Mouse (Mus musculus): ENCODE measurements at regions not wholly inside any gene's neighbourhood (a gene's known extent, or its start where the extent isn't known, plus 50 kb on each side); places are given as distances from the start of the nearest gene placed in this dataset.

- DNase-seq (ENCODE audit: low spot score in 2 of 2) = no peak
Measured at GRCm38 (mm10) chr15:60762071-60762470, 91.5 kb downstream of the Fam84b start.

- peak; percentile 17 to 31 for DNase-seq (ENCODE audit: low spot score in 2 of 2)
Measured at GRCm38 (mm10) chr15:60760015-60760437, 93.6 kb downstream of the Fam84b start.

- no peak for DNase-seq (ENCODE audit: low spot score in 2 of 2)
Measured at GRCm38 (mm10) chr15:60754246-60754645, 99.3 kb downstream of the Fam84b start.

- no peak for DNase-seq (ENCODE audit: low spot score in 2 of 2)
Measured at GRCm38 (mm10) chr15:60739598-60739997, 114.0 kb downstream of the Fam84b start.

- no peak for DNase-seq (ENCODE audit: low spot score in 2 of 2)
Measured at GRCm38 (mm10) chr15:60738258-60738657, 115.3 kb downstream of the Fam84b start.

GRCm38 (mm10) chr15:60732416-60732815, 121.2 kb downstream of the Fam84b start:
- DNase-seq (ENCODE audit: low spot score in 2 of 2) = no peak

GRCm38 (mm10) chr15:60728754-60729153, 124.8 kb downstream of the Fam84b start:
- no peak for DNase-seq (ENCODE audit: low spot score in 2 of 2)

- no peak for DNase-seq (ENCODE audit: low spot score in 2 of 2)
Measured at GRCm38 (mm10) chr15:60728337-60728736, 125.2 kb downstream of the Fam84b start.

- no peak for DNase-seq (ENCODE audit: low spot score in 2 of 2)
Measured at GRCm38 (mm10) chr15:60719332-60719731, 134.2 kb downstream of the Fam84b start.

GRCm38 (mm10) chr15:60708678-60709077, 144.9 kb downstream of the Fam84b start:
- no peak for DNase-seq (ENCODE audit: low spot score in 2 of 2)

- no peak for DNase-seq (ENCODE audit: low spot score in 2 of 2)
Measured at GRCm38 (mm10) chr15:60706009-60706408, 147.6 kb downstream of the Fam84b start.

GRCm38 (mm10) chr15:60701273-60701672, 152.3 kb downstream of the Fam84b start:
- no peak for DNase-seq (ENCODE audit: low spot score in 2 of 2)

GRCm38 (mm10) chr15:60694746-60695145, 158.8 kb downstream of the Fam84b start:
- no peak for DNase-seq (ENCODE audit: low spot score in 2 of 2)

- peak in 1 of 2 experiments; percentile 5 for DNase-seq (ENCODE audit: low spot score in 2 of 2)
Measured at GRCm38 (mm10) chr15:60693751-60694500, 159.7 kb downstream of the Fam84b start.

GRCm38 (mm10) chr15:60692718-60693597, 160.6 kb downstream of the Fam84b start:
- DNase-seq (ENCODE audit: low spot score in 2 of 2) = no peak

GRCm38 (mm10) chr15:60692149-60692548, 161.4 kb downstream of the Fam84b start:
- no peak for DNase-seq (ENCODE audit: low spot score in 2 of 2)

- DNase-seq (ENCODE audit: low spot score in 2 of 2) = no peak
Measured at GRCm38 (mm10) chr15:60677397-60677796, 176.2 kb downstream of the Fam84b start.

- DNase-seq (ENCODE audit: low spot score in 2 of 2) = no peak
Measured at GRCm38 (mm10) chr15:60657572-60657971, 196.0 kb downstream of the Fam84b start.

GRCm38 (mm10) chr15:60655113-60655512, 198.5 kb downstream of the Fam84b start:
- DNase-seq (ENCODE audit: low spot score in 2 of 2) = no peak

GRCm38 (mm10) chr15:60649252-60649651, 204.3 kb downstream of the Fam84b start:
- no peak for DNase-seq (ENCODE audit: low spot score in 2 of 2)

- no peak for DNase-seq (ENCODE audit: low spot score in 2 of 2)
Measured at GRCm38 (mm10) chr15:60641770-60642169, 211.8 kb downstream of the Fam84b start.

GRCm38 (mm10) chr15:60633457-60633850, 220.1 kb downstream of the Fam84b start:
- no peak for DNase-seq (ENCODE audit: low spot score in 2 of 2)
